Mouse (Mus musculus) midbrain, postnatal 0 days (tissue): ENCODE measurements around the gene Il19. TPM values are rescaled to one million over a fixed set of nuclear protein-coding genes. Genes with fewer than 3 reads are reported as not detected.

ENCODE experiments used
- ATAC-seq: fragments of 200-750 bp; cut with Nextera tagmentation; 2 replicates; pipeline ENCODE4 v1.8.0; 2017; ENCODE audit warnings: moderate number of reproducible peaks, mild to moderate bottlenecking, moderate TSS enrichment, moderate library complexity; ENCODE audit not compliant: low FRiP score
- DNase-seq: peaks from one replicate; pipeline ENCODE4 v3.0.0-alpha.2; 2015; ENCODE audit warnings: low spot score
- H3K27ac ChIP-seq: fragments of 300-500 bp; sonication (generic); 2 replicates; pipeline ENCODE4 v1.5.1; 2014; ENCODE audit warnings: low read depth, mild to moderate bottlenecking, low read length, mixed read lengths
- H3K27me3 ChIP-seq: fragments of 300-500 bp; sonication (generic); 2 replicates; pipeline ENCODE4 v1.6.1; 2014; ENCODE audit warnings: low read length, control low read depth, mixed read lengths; ENCODE audit not compliant: insufficient read depth
- H3K36me3 ChIP-seq: fragments of 300-500 bp; sonication (generic); 2 replicates; pipeline ENCODE4 v1.6.1; 2014; ENCODE audit warnings: low read length, control low read depth, mixed read lengths; ENCODE audit not compliant: insufficient read depth
- H3K4me1 ChIP-seq: fragments of 300-500 bp; sonication (generic); 2 replicates; pipeline ENCODE4 v1.6.1; 2014; ENCODE audit warnings: mild to moderate bottlenecking, control low read depth, antibody characterized with exemption, low read length, mixed read lengths; ENCODE audit not compliant: insufficient read depth
- H3K4me2 ChIP-seq: fragments of 300-500 bp; sonication (generic); 2 replicates; pipeline ENCODE4 v1.6.1; 2014; ENCODE audit warnings: low read depth, mild to moderate bottlenecking, low read length, mixed read lengths; ENCODE audit not compliant: poor library complexity, severe bottlenecking
- H3K4me3 ChIP-seq: fragments of 300-500 bp; sonication (generic); 2 replicates; pipeline ENCODE4 v1.5.1; 2014; ENCODE audit warnings: low read depth, mild to moderate bottlenecking, low read length, moderate library complexity
- H3K9ac ChIP-seq: fragments of 300-500 bp; sonication (generic); replicated peaks from 2 replicates; pipeline ENCODE4 v1.6.1; 2014; ENCODE audit warnings: mild to moderate bottlenecking, low read length, moderate library complexity, mixed read lengths; ENCODE audit not compliant: poor library complexity, severe bottlenecking
- H3K9me3 ChIP-seq: fragments of 300-500 bp; sonication (generic); 2 replicates; pipeline ENCODE4 v1.6.1; 2016; ENCODE audit warnings: low read length, control low read depth
- CTCF ChIP-seq: IDR thresholded peaks from 2 replicates; pipeline ENCODE4 v1.5.1; 2016; ENCODE audit warnings: antibody characterized with exemption, mild to moderate bottlenecking
- WGBS: fragments of 180-500 bp; shearing (Covaris S2); extraction: QIAGEN DNeasy Blood & Tissue Kit; methylation state at CpG from one replicate; pipeline ENCODE4 v1.1.7; 2014; 5-methylcytosine and 5-hydroxymethylcytosine counted together
- polyA plus RNA-seq: library from polyadenylated mRNA; unstranded; fragments of >200 nt; fragmentation: Nextera tagmentation; extraction: Ambion mirVana; gene quantifications from 2 replicates; pipeline ENCODE4 v1.2.1, GENCODE M21; 2015
- total RNA-seq: library from RNA; depleted of rRNA; stranded (reverse); fragments of >200 nt; gene quantifications from 2 replicates; pipeline ENCODE4 v1.2.3, GENCODE M21; 2014

Il19 gene
- total and polyA plus RNA-seq, 2 experiments from 2014 or later = not detected

GRCm38 (mm10) chr1:130918323-130918980 lies 21.5 kb downstream of the Il19 start:
- Histone ChIP-seq H3K27ac (no peak overlapping the region), H3K4me2 (no peak overlapping the region), H3K9me3 (no peaks in the 10 kb centered on the region), H3K4me1 (no peaks in the 10 kb centered on the region), H3K4me3 (no peak overlapping the region), H3K9ac (no peak overlapping the region), H3K36me3 (no peaks in the 10 kb centered on the region), H3K27me3 (no peaks in the 10 kb centered on the region)
- no peak for TF ChIP-seq CTCF
- ATAC-seq (no peak), DNase-seq (no peak)
- whole genome bisulfite sequencing = 46% methylated on average over 1 of the region's 1 CpGs

- H3K36me3 ChIP-seq = no peaks in the 10 kb centered on the region
- DNase-seq = no peak
- WGBS = 83% methylated on average over 12 of the region's 12 CpGs
- H3K9me3 ChIP-seq = no peaks in the 10 kb centered on the region
- no peak within 1 kb of the TSS for H3K9ac ChIP-seq
- no peak within 1 kb of the TSS for H3K4me2 ChIP-seq
- H3K27me3 ChIP-seq = no peaks in the 10 kb centered on the region
- TF ChIP-seq CTCF = no peak
- H3K4me3 ChIP-seq = no peak within 1 kb of the TSS
- no peak for ATAC-seq
- H3K27ac ChIP-seq = no peak within 1 kb of the TSS
- H3K4me1 ChIP-seq = no peaks in the 10 kb centered on the region
Measured at GRCm38 (mm10) chr1:130911401-130912010, 28.4 kb downstream of the Il19 start, which contains the start of gene Il20. Il20 (minus strand) TSS chr1:130911451.

- no peak for DNase-seq
- Histone ChIP-seq H3K9ac (no peak overlapping the region), H3K36me3 (no peaks in the 10 kb centered on the region), H3K27me3 (no peaks in the 10 kb centered on the region), H3K9me3 (no peaks in the 10 kb centered on the region), H3K4me3 (no peak overlapping the region), H3K4me1 (no peaks in the 10 kb centered on the region), H3K4me2 (no peak overlapping the region), H3K27ac (no peak overlapping the region)
- WGBS = 88% methylated on average over 7 of the region's 7 CpGs
- no peak for TF ChIP-seq CTCF
- no peak for ATAC-seq
Measured at GRCm38 (mm10) chr1:130902505-130902904, 37.4 kb downstream of the Il19 start.

- no peak for DNase-seq
- no peak for TF ChIP-seq CTCF
- Histone ChIP-seq H3K4me1 (no peaks in the 10 kb centered on the region), H3K4me2 (no peak overlapping the region), H3K9me3 (no peaks in the 10 kb centered on the region), H3K27me3 (no peaks in the 10 kb centered on the region), H3K4me3 (no peak overlapping the region), H3K36me3 (no peaks in the 10 kb centered on the region), H3K27ac (no peak overlapping the region), H3K9ac (no peak overlapping the region)
- no peak for ATAC-seq
- WGBS = 35% methylated on average over 6 of the region's 6 CpGs
Measured at GRCm38 (mm10) chr1:130894468-130894867, 45.4 kb downstream of the Il19 start.

GRCm38 (mm10) chr1:130893329-130894040 lies 46.4 kb downstream of the Il19 start:
- 69% methylated on average over 9 of the region's 9 CpGs for WGBS
- Histone ChIP-seq H3K36me3 (no peaks in the 10 kb centered on the region), H3K4me3 (no peak overlapping the region), H3K9me3 (no peaks in the 10 kb centered on the region), H3K9ac (no peak overlapping the region), H3K4me1 (no peaks in the 10 kb centered on the region), H3K27me3 (no peaks in the 10 kb centered on the region), H3K4me2 (no peak overlapping the region), H3K27ac (no peak overlapping the region)
- TF ChIP-seq CTCF = no peak
- ATAC-seq = no peak
- DNase-seq = no peak

GRCm38 (mm10) chr1:130892446-130892845 lies 47.5 kb downstream of the Il19 start:
- no peak overlapping the region for H3K27ac ChIP-seq
- no peak for ATAC-seq
- no peak for DNase-seq

More at GRCm38 (mm10) chr1:130892446-130892845, 47.5 kb downstream of the Il19 start:
- no peaks in the 10 kb centered on the region for H3K27me3 ChIP-seq
- H3K9me3 ChIP-seq = no peaks in the 10 kb centered on the region
- WGBS = 57% methylated on average over 1 of the region's 1 CpGs
- no peak overlapping the region for H3K4me3 ChIP-seq
- H3K4me1 ChIP-seq = no peaks in the 10 kb centered on the region
- H3K9ac ChIP-seq = no peak overlapping the region
- H3K4me2 ChIP-seq = no peak overlapping the region
- no peak for TF ChIP-seq CTCF
- H3K36me3 ChIP-seq = no peaks in the 10 kb centered on the region
